Mouse (Mus musculus): ENCODE data around the gene Zfp383. TPM values are rescaled to one million over a fixed set of nuclear protein-coding genes. Genes with fewer than 3 reads are reported as not detected.
A peak's percentile ranks its signal among the peaks of the same experiment; 100 is the strongest.

Gene Zfp383
- polyA plus RNA-seq, 1 experiment from 2014 or later = 3.7 TPM

GRCm38 (mm10) chr7:29918062-29918453 is 10.0 kb downstream of the Zfp383 start:
- Histone ChIP-seq H3K27ac (ENCODE audit: low read length) (no peak overlapping the region), H3K27me3 (replicated peaks; ENCODE audit: insufficient read depth, low read length) (no peaks in the 10 kb centered on the region), H3K4me3 (ENCODE audit: low read depth, low read length) (no peak overlapping the region), H3K36me3 (ENCODE audit: insufficient read depth, low read length) (peaks cover 27% of the 10 kb centered on the region), H3K4me2 (replicated peaks; ENCODE audit: low read depth, low read length) (no peak overlapping the region), H3K9ac (replicated peaks; ENCODE audit: low read depth) (no peak overlapping the region), H3K9me3 (ENCODE audit: low read length) (no peaks in the 10 kb centered on the region), H3K4me1 (ENCODE audit: insufficient read depth, low read depth, low read length) (no peaks in the 10 kb centered on the region)
- WGBS = 56% methylated on average over 4 of the region's 4 CpGs
- 0 out of 2 replicates have a peak, but pooled peaks have one; percentile 20 for TF ChIP-seq EP300 (IDR thresholded peaks at IDR 0.05)
- TF ChIP-seq CTCF (IDR thresholded peaks at IDR 0.05) = no peak
- ATAC-seq = peak; percentile 85
- peak; percentile 82 for DNase-seq (ENCODE audit: low spot score)

GRCm38 (mm10) chr7:29921439-29922093 is 13.5 kb downstream of the Zfp383 start:
- Histone ChIP-seq H3K4me3 (ENCODE audit: low read depth, low read length) (no peak overlapping the region), H3K27ac (ENCODE audit: low read length) (no peak overlapping the region), H3K9ac (replicated peaks; ENCODE audit: low read depth) (no peak overlapping the region), H3K27me3 (replicated peaks; ENCODE audit: insufficient read depth, low read length) (no peaks in the 10 kb centered on the region), H3K9me3 (ENCODE audit: low read length) (no peaks in the 10 kb centered on the region), H3K36me3 (ENCODE audit: insufficient read depth, low read length) (no peaks in the 10 kb centered on the region), H3K4me2 (replicated peaks; ENCODE audit: low read depth, low read length) (no peak overlapping the region), H3K4me1 (ENCODE audit: insufficient read depth, low read depth, low read length) (no peaks in the 10 kb centered on the region)
- 80% methylated on average over 6 of the region's 6 CpGs for WGBS
- ATAC-seq (no peak), DNase-seq (ENCODE audit: low spot score) (no peak)
- TF ChIP-seq EP300 (IDR thresholded peaks at IDR 0.05) (no peak), CTCF (IDR thresholded peaks at IDR 0.05) (no peak)

- Histone ChIP-seq H3K9ac (replicated peaks; ENCODE audit: low read depth) (no peak overlapping the region), H3K4me1 (ENCODE audit: insufficient read depth, low read depth, low read length) (no peaks in the 10 kb centered on the region), H3K9me3 (ENCODE audit: low read length) (no peaks in the 10 kb centered on the region), H3K27ac (ENCODE audit: low read length) (no peak overlapping the region), H3K36me3 (ENCODE audit: insufficient read depth, low read length) (no peaks in the 10 kb centered on the region), H3K4me3 (ENCODE audit: low read depth, low read length) (no peak overlapping the region), H3K4me2 (replicated peaks; ENCODE audit: low read depth, low read length) (no peak overlapping the region), H3K27me3 (replicated peaks; ENCODE audit: insufficient read depth, low read length) (no peaks in the 10 kb centered on the region)
- TF ChIP-seq CTCF (IDR thresholded peaks at IDR 0.05) (no peak), EP300 (IDR thresholded peaks at IDR 0.05) (no peak)
- WGBS = 51% methylated on average over 2 of the region's 2 CpGs
- ATAC-seq (no peak), DNase-seq (ENCODE audit: low spot score) (no peak)
Measured at GRCm38 (mm10) chr7:29922780-29923179, 14.8 kb downstream of the Zfp383 start.

GRCm38 (mm10) chr7:29938856-29939255 is 30.8 kb downstream of the Zfp383 start:
- Histone ChIP-seq H3K27me3 (replicated peaks; ENCODE audit: insufficient read depth, low read length) (no peaks in the 10 kb centered on the region), H3K27ac (ENCODE audit: low read length) (no peak overlapping the region), H3K4me2 (replicated peaks; ENCODE audit: low read depth, low read length) (no peak overlapping the region), H3K36me3 (ENCODE audit: insufficient read depth, low read length) (peaks cover 26% of the 10 kb centered on the region; the same call in 1 of the 2 replicates), H3K9ac (replicated peaks; ENCODE audit: low read depth) (no peak overlapping the region), H3K4me1 (ENCODE audit: insufficient read depth, low read depth, low read length) (no peaks in the 10 kb centered on the region), H3K4me3 (ENCODE audit: low read depth, low read length) (no peak overlapping the region), H3K9me3 (ENCODE audit: low read length) (no peaks in the 10 kb centered on the region)
- TF ChIP-seq EP300 (IDR thresholded peaks at IDR 0.05) (no peak), CTCF (IDR thresholded peaks at IDR 0.05) (no peak)
- DNase-seq (ENCODE audit: low spot score) (no peak), ATAC-seq (no peak)
- 88% methylated on average over 6 of the region's 6 CpGs for WGBS

- Histone ChIP-seq H3K4me2 (replicated peaks; ENCODE audit: low read depth, low read length) (no peak overlapping the region), H3K36me3 (ENCODE audit: insufficient read depth, low read length) (peaks cover 11% of the 10 kb centered on the region; the same call in 1 of the 2 replicates), H3K9ac (replicated peaks; ENCODE audit: low read depth) (no peak overlapping the region), H3K27me3 (replicated peaks; ENCODE audit: insufficient read depth, low read length) (no peaks in the 10 kb centered on the region), H3K4me1 (ENCODE audit: insufficient read depth, low read depth, low read length) (no peaks in the 10 kb centered on the region), H3K9me3 (ENCODE audit: low read length) (no peaks in the 10 kb centered on the region), H3K4me3 (ENCODE audit: low read depth, low read length) (no peak overlapping the region), H3K27ac (ENCODE audit: low read length) (no peak overlapping the region)
- 69% methylated on average over 11 of the region's 11 CpGs for WGBS
- DNase-seq (ENCODE audit: low spot score) (peak; percentile 27), ATAC-seq (peak; percentile 28; the same call in 1 of the 2 replicates)
- TF ChIP-seq EP300 (IDR thresholded peaks at IDR 0.05) (no peak), CTCF (IDR thresholded peaks at IDR 0.05) (no peak)
Measured at GRCm38 (mm10) chr7:29941027-29941426, 33.0 kb downstream of the Zfp383 start.

GRCm38 (mm10) chr7:29942740-29943139 is 34.7 kb downstream of the Zfp383 start:
- no peaks in the 10 kb centered on the region for H3K27me3 ChIP-seq (replicated peaks; ENCODE audit: insufficient read depth, low read length)
- ATAC-seq (peak; percentile 40; the same call in 1 of the 2 replicates), DNase-seq (ENCODE audit: low spot score) (peak; percentile 31)
- TF ChIP-seq EP300 (IDR thresholded peaks at IDR 0.05) (no peak), CTCF (IDR thresholded peaks at IDR 0.05) (no peak)
- no peak overlapping the region; the same call in 1 of the 2 replicates for H3K27ac ChIP-seq (ENCODE audit: low read length)
- H3K9me3 ChIP-seq (ENCODE audit: low read length) = no peaks in the 10 kb centered on the region
- 28% methylated on average over 2 of the region's 2 CpGs for WGBS
- H3K36me3 ChIP-seq (ENCODE audit: insufficient read depth, low read length) = peaks cover 5% of the 10 kb centered on the region; the same call in 1 of the 2 replicates
- no peak overlapping the region for H3K4me2 ChIP-seq (replicated peaks; ENCODE audit: low read depth, low read length)
- no peak overlapping the region for H3K4me3 ChIP-seq (ENCODE audit: low read depth, low read length)
- no peak overlapping the region for H3K9ac ChIP-seq (replicated peaks; ENCODE audit: low read depth)
- no peaks in the 10 kb centered on the region for H3K4me1 ChIP-seq (ENCODE audit: insufficient read depth, low read depth, low read length)
